Mouse (Mus musculus): ENCODE data around the gene Mief1. TPM values are rescaled to one million over a fixed set of nuclear protein-coding genes. Genes with fewer than 3 reads are reported as not detected.

Gene Mief1
- polyA plus RNA-seq (2014; fragmentation: Nextera tagmentation; extraction: Ambion mirVana), result 35.8 and 41.5 TPM in 2 replicates

- H3K9ac ChIP-seq (replicated peaks; ENCODE audit: low read depth, low read length), result peak within 1 kb of the TSS; percentile 86
- peaks cover 21% of the 10 kb centered on the region; the same call in 1 of the 2 replicates for H3K36me3 ChIP-seq (ENCODE audit: control insufficient read depth, insufficient read depth, low read length)
- H3K27ac ChIP-seq (ENCODE audit: low read depth, low read length), result peak within 1 kb of the TSS; percentile 52
- peak within 1 kb of the TSS; percentile 81 for H3K4me2 ChIP-seq (ENCODE audit: low read depth, low read length)
- no peaks in the 10 kb centered on the region for H3K27me3 ChIP-seq (ENCODE audit: control insufficient read depth, insufficient read depth, low read length)
- WGBS, result under 1% methylated on average over 65 of the region's 67 CpGs
- H3K4me3 ChIP-seq (ENCODE audit: low read depth, low read length), result peak within 1 kb of the TSS; percentile 85
- no peaks in the 10 kb centered on the region for H3K9me3 ChIP-seq (ENCODE audit: control insufficient read depth, low read length)
- peaks cover 6% of the 10 kb centered on the region; the same call in 1 of the 2 replicates for H3K4me1 ChIP-seq (ENCODE audit: control insufficient read depth, insufficient read depth, low read length)
- ATAC-seq (ENCODE audit: low read depth), result peak; percentile 97
Measured at GRCm38 (mm10) chr15:80233733-80234509, at the start of gene Mief1. TSS of gene Mief1 (plus strand) at chr15:80234018.

- 82% methylated on average over 5 of the region's 5 CpGs for WGBS
- H3K27ac ChIP-seq (ENCODE audit: low read depth, low read length), result no peak overlapping the region
- H3K4me2 ChIP-seq (ENCODE audit: low read depth, low read length), result no peak overlapping the region
- no peaks in the 10 kb centered on the region for H3K9me3 ChIP-seq (ENCODE audit: control insufficient read depth, low read length)
- H3K27me3 ChIP-seq (ENCODE audit: control insufficient read depth, insufficient read depth, low read length), result no peaks in the 10 kb centered on the region
- no peaks in the 10 kb centered on the region for H3K36me3 ChIP-seq (ENCODE audit: control insufficient read depth, insufficient read depth, low read length)
- H3K4me3 ChIP-seq (ENCODE audit: low read depth, low read length), result no peak overlapping the region
- no peak overlapping the region for H3K9ac ChIP-seq (replicated peaks; ENCODE audit: low read depth, low read length)
- ATAC-seq (ENCODE audit: low read depth), result no peak
- no peaks in the 10 kb centered on the region for H3K4me1 ChIP-seq (ENCODE audit: control insufficient read depth, insufficient read depth, low read length)
Measured at GRCm38 (mm10) chr15:80188927-80189326, 44.9 kb upstream of the Mief1 start.

GRCm38 (mm10) chr15:80190075-80190474 is 43.7 kb upstream of the Mief1 start:
- H3K9me3 ChIP-seq (ENCODE audit: control insufficient read depth, low read length), result no peaks in the 10 kb centered on the region
- H3K27me3 ChIP-seq (ENCODE audit: control insufficient read depth, insufficient read depth, low read length), result no peaks in the 10 kb centered on the region
- no peak; the same call in 1 of the 2 replicates for ATAC-seq (ENCODE audit: low read depth)

GRCm38 (mm10) chr15:80191585-80192245 is 42.1 kb upstream of the Mief1 start:
- Histone ChIP-seq H3K27ac (ENCODE audit: low read depth, low read length) (no peak overlapping the region), H3K4me1 (ENCODE audit: control insufficient read depth, insufficient read depth, low read length) (no peaks in the 10 kb centered on the region), H3K36me3 (ENCODE audit: control insufficient read depth, insufficient read depth, low read length) (no peaks in the 10 kb centered on the region), H3K9me3 (ENCODE audit: control insufficient read depth, low read length) (no peaks in the 10 kb centered on the region), H3K27me3 (ENCODE audit: control insufficient read depth, insufficient read depth, low read length) (no peaks in the 10 kb centered on the region), H3K9ac (replicated peaks; ENCODE audit: low read depth, low read length) (no peak overlapping the region), H3K4me2 (ENCODE audit: low read depth, low read length) (no peak overlapping the region), H3K4me3 (ENCODE audit: low read depth, low read length) (no peak overlapping the region)
- 54% methylated on average over 8 of the region's 8 CpGs for WGBS
- no peak for ATAC-seq (ENCODE audit: low read depth)

More at GRCm38 (mm10) chr15:80190075-80190474, 43.7 kb upstream of the Mief1 start:
- no peak overlapping the region for H3K4me3 ChIP-seq (ENCODE audit: low read depth, low read length)
- no peaks in the 10 kb centered on the region for H3K4me1 ChIP-seq (ENCODE audit: control insufficient read depth, insufficient read depth, low read length)
- H3K4me2 ChIP-seq (ENCODE audit: low read depth, low read length), result no peak overlapping the region
- 91% methylated on average over 4 of the region's 4 CpGs for WGBS
- H3K27ac ChIP-seq (ENCODE audit: low read depth, low read length), result no peak overlapping the region
- no peak overlapping the region for H3K9ac ChIP-seq (replicated peaks; ENCODE audit: low read depth, low read length)
- no peaks in the 10 kb centered on the region for H3K36me3 ChIP-seq (ENCODE audit: control insufficient read depth, insufficient read depth, low read length)

- H3K4me3 ChIP-seq (ENCODE audit: low read depth, low read length), result no peak overlapping the region
- no peak overlapping the region for H3K27ac ChIP-seq (ENCODE audit: low read depth, low read length)
- no peaks in the 10 kb centered on the region for H3K9me3 ChIP-seq (ENCODE audit: control insufficient read depth, low read length)
- no peaks in the 10 kb centered on the region for H3K36me3 ChIP-seq (ENCODE audit: control insufficient read depth, insufficient read depth, low read length)
- no peaks in the 10 kb centered on the region for H3K4me1 ChIP-seq (ENCODE audit: control insufficient read depth, insufficient read depth, low read length)
- no peak for ATAC-seq (ENCODE audit: low read depth)
- H3K4me2 ChIP-seq (ENCODE audit: low read depth, low read length), result no peak overlapping the region
- H3K27me3 ChIP-seq (ENCODE audit: control insufficient read depth, insufficient read depth, low read length), result no peaks in the 10 kb centered on the region
- H3K9ac ChIP-seq (replicated peaks; ENCODE audit: low read depth, low read length), result no peak overlapping the region
- 96% methylated on average over 4 of the region's 6 CpGs for WGBS
Measured at GRCm38 (mm10) chr15:80192246-80192585, 41.6 kb upstream of the Mief1 start.

GRCm38 (mm10) chr15:80192847-80193246 is 41.0 kb upstream of the Mief1 start:
- no peaks in the 10 kb centered on the region for H3K36me3 ChIP-seq (ENCODE audit: control insufficient read depth, insufficient read depth, low read length)
- H3K9me3 ChIP-seq (ENCODE audit: control insufficient read depth, low read length), result no peaks in the 10 kb centered on the region
- H3K4me2 ChIP-seq (ENCODE audit: low read depth, low read length), result no peak overlapping the region
- H3K27ac ChIP-seq (ENCODE audit: low read depth, low read length), result no peak overlapping the region
- no peak for ATAC-seq (ENCODE audit: low read depth)
- WGBS, result 90% methylated on average over 7 of the region's 7 CpGs
- H3K9ac ChIP-seq (replicated peaks; ENCODE audit: low read depth, low read length), result no peak overlapping the region
- H3K27me3 ChIP-seq (ENCODE audit: control insufficient read depth, insufficient read depth, low read length), result no peaks in the 10 kb centered on the region
- no peaks in the 10 kb centered on the region for H3K4me1 ChIP-seq (ENCODE audit: control insufficient read depth, insufficient read depth, low read length)
- H3K4me3 ChIP-seq (ENCODE audit: low read depth, low read length), result no peak overlapping the region

- Histone ChIP-seq H3K4me3 (ENCODE audit: low read depth, low read length) (no peak overlapping the region), H3K9ac (replicated peaks; ENCODE audit: low read depth, low read length) (no peak overlapping the region), H3K4me1 (ENCODE audit: control insufficient read depth, insufficient read depth, low read length) (no peaks in the 10 kb centered on the region), H3K27ac (ENCODE audit: low read depth, low read length) (no peak overlapping the region), H3K36me3 (ENCODE audit: control insufficient read depth, insufficient read depth, low read length) (no peaks in the 10 kb centered on the region), H3K4me2 (ENCODE audit: low read depth, low read length) (no peak overlapping the region), H3K9me3 (ENCODE audit: control insufficient read depth, low read length) (no peaks in the 10 kb centered on the region), H3K27me3 (ENCODE audit: control insufficient read depth, insufficient read depth, low read length) (no peaks in the 10 kb centered on the region)
- WGBS, result 55% methylated on average over 2 of the region's 2 CpGs
- no peak for ATAC-seq (ENCODE audit: low read depth)
Measured at GRCm38 (mm10) chr15:80199556-80199955, 34.3 kb upstream of the Mief1 start.

- Histone ChIP-seq H3K36me3 (ENCODE audit: control insufficient read depth, insufficient read depth, low read length) (no peaks in the 10 kb centered on the region), H3K4me2 (ENCODE audit: low read depth, low read length) (no peak overlapping the region), H3K9me3 (ENCODE audit: control insufficient read depth, low read length) (no peaks in the 10 kb centered on the region), H3K27ac (ENCODE audit: low read depth, low read length) (no peak overlapping the region), H3K9ac (replicated peaks; ENCODE audit: low read depth, low read length) (no peak overlapping the region), H3K27me3 (ENCODE audit: control insufficient read depth, insufficient read depth, low read length) (no peaks in the 10 kb centered on the region), H3K4me1 (ENCODE audit: control insufficient read depth, insufficient read depth, low read length) (no peaks in the 10 kb centered on the region), H3K4me3 (ENCODE audit: low read depth, low read length) (no peak overlapping the region)
- ATAC-seq (ENCODE audit: low read depth), result no peak
- 82% methylated on average over 6 of the region's 6 CpGs for WGBS
Measured at GRCm38 (mm10) chr15:80202111-80202775, 31.6 kb upstream of the Mief1 start.

- 44% methylated on average over 4 of the region's 4 CpGs for WGBS
- Histone ChIP-seq H3K36me3 (ENCODE audit: control insufficient read depth, insufficient read depth, low read length) (no peaks in the 10 kb centered on the region), H3K4me2 (ENCODE audit: low read depth, low read length) (no peak overlapping the region), H3K4me1 (ENCODE audit: control insufficient read depth, insufficient read depth, low read length) (no peaks in the 10 kb centered on the region), H3K27ac (ENCODE audit: low read depth, low read length) (no peak overlapping the region), H3K4me3 (ENCODE audit: low read depth, low read length) (no peak overlapping the region), H3K27me3 (ENCODE audit: control insufficient read depth, insufficient read depth, low read length) (no peaks in the 10 kb centered on the region), H3K9ac (replicated peaks; ENCODE audit: low read depth, low read length) (no peak overlapping the region), H3K9me3 (ENCODE audit: control insufficient read depth, low read length) (no peaks in the 10 kb centered on the region)
- ATAC-seq (ENCODE audit: low read depth), result no peak
Measured at GRCm38 (mm10) chr15:80203406-80203805, 30.4 kb upstream of the Mief1 start.

Measured in neural tube, embryonic 14.5 days (tissue).